Mouse (Mus musculus): Measurements from ENCODE around the gene Nccrp1. TPM values are rescaled to one million over a fixed set of nuclear protein-coding genes. Genes with fewer than 3 reads are reported as not detected.
A peak's percentile ranks its signal among the peaks of the same experiment; 100 is the strongest.
"Not testable (repeated sequence)": the region's sequence is repeated elsewhere in the genome, so short reads cannot be mapped to it uniquely, and the experiment has no call there.

Gene Nccrp1
- polyA plus RNA-seq, 1 experiment from 2014 or later, result not detected

GRCm38 (mm10) chr7:28547628-28548027, 574 bp upstream of the Nccrp1 start:
- Histone ChIP-seq H3K36me3 (no peaks in the 10 kb centered on the region), H3K9ac (no peak overlapping the region), H3K27ac (no peak overlapping the region), H3K4me2 (no peak overlapping the region), H3K4me3 (replicated peaks) (no peak overlapping the region), H3K4me1 (replicated peaks) (peaks cover 6% of the 10 kb centered on the region), H3K27me3 (peaks cover 52% of the 10 kb centered on the region), H3K9me3 (replicated peaks) (no peaks in the 10 kb centered on the region)
- ATAC-seq (ENCODE audit: low read depth) (no peak; the same call in 1 of the 2 replicates), DNase-seq (no peak)
- WGBS (ENCODE audit: insufficient replicate concordance), result 18% methylated on average over 7 of the region's 7 CpGs

GRCm38 (mm10) chr7:28546649-28547048, 405 bp downstream of the Nccrp1 start:
- H3K9me3 ChIP-seq (replicated peaks), result no peaks in the 10 kb centered on the region
- H3K27ac ChIP-seq, result no peak overlapping the region
- 0 out of 2 replicates have a peak overlapping the region, but pooled peaks have one; percentile 6 for H3K4me3 ChIP-seq (replicated peaks)
- H3K27me3 ChIP-seq, result peaks cover 52% of the 10 kb centered on the region
- no peak overlapping the region for H3K9ac ChIP-seq
- H3K4me1 ChIP-seq (replicated peaks), result peaks cover 6% of the 10 kb centered on the region
- H3K4me2 ChIP-seq, result peak overlapping the region; percentile 35
- 4% methylated on average over 22 of the region's 22 CpGs for WGBS (ENCODE audit: insufficient replicate concordance)
- no peaks in the 10 kb centered on the region for H3K36me3 ChIP-seq
- ATAC-seq (ENCODE audit: low read depth) (no peak), DNase-seq (no peak)

- no peak overlapping the region for H3K4me3 ChIP-seq (replicated peaks)
- H3K4me1 ChIP-seq (replicated peaks), result peaks cover 6% of the 10 kb centered on the region
- no peak for DNase-seq
- no peak overlapping the region for H3K9ac ChIP-seq
- H3K4me2 ChIP-seq, result no peak overlapping the region
- no peak overlapping the region for H3K27ac ChIP-seq
- H3K36me3 ChIP-seq, result no peaks in the 10 kb centered on the region
- no peak for ATAC-seq (ENCODE audit: low read depth)
- H3K9me3 ChIP-seq (replicated peaks), result no peaks in the 10 kb centered on the region
- WGBS (ENCODE audit: insufficient replicate concordance), result 57% methylated on average over 7 of the region's 7 CpGs
- H3K27me3 ChIP-seq, result peaks cover 52% of the 10 kb centered on the region
Observed at GRCm38 (mm10) chr7:28545891-28546210, 1.2 kb downstream of the Nccrp1 start.

GRCm38 (mm10) chr7:28545048-28545890, 1.8 kb downstream of the Nccrp1 start:
- H3K27me3 ChIP-seq, result peaks cover 52% of the 10 kb centered on the region
- no peak overlapping the region for H3K9ac ChIP-seq
- H3K4me1 ChIP-seq (replicated peaks), result peaks cover 6% of the 10 kb centered on the region
- ATAC-seq (ENCODE audit: low read depth) (0 out of 2 replicates have a peak, but pooled peaks have one; percentile 26), DNase-seq (no peak)
- 22% methylated on average over 14 of the region's 14 CpGs for WGBS (ENCODE audit: insufficient replicate concordance)
- H3K27ac ChIP-seq, result no peak overlapping the region
- H3K4me3 ChIP-seq (replicated peaks), result no peak overlapping the region
- no peak overlapping the region for H3K4me2 ChIP-seq
- no peaks in the 10 kb centered on the region for H3K9me3 ChIP-seq (replicated peaks)
- no peaks in the 10 kb centered on the region for H3K36me3 ChIP-seq

DNA sequence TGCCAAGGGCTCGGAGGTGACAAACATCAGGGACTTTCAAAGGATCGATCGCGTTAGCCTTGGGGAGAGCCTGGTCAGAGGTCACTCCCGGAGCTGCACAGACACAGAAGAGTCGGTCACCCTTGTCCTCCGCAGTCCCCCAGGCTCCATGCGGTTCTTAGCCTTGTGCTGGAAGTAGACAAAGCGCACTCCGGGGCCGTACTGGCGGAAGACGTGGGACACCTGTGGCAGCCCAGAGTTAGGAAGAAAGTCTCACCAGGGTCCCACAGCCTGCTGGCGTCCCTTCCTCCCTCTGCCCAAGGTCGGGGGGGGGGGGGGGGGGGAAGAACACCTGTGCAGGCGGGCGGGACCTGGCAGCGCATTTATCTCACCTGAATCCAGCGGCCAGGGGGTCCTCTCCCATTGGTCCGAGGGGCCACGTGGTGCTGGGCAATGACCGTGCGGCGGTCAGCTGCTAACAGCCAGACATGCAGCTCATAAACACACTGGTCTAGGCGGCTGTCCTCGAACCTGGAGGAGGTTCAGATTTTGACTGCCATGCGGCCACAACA, 2.9 kb downstream of the Nccrp1 start:
- Histone ChIP-seq H3K27ac (no peak overlapping the region), H3K4me2 (peak overlapping the region; percentile 41), H3K36me3 (no peaks in the 10 kb centered on the region), H3K4me3 (replicated peaks) (0 out of 2 replicates have a peak overlapping the region, but pooled peaks have one; percentile 10), H3K27me3 (peaks cover 52% of the 10 kb centered on the region), H3K4me1 (replicated peaks) (peaks cover 6% of the 10 kb centered on the region), H3K9ac (no peak overlapping the region), H3K9me3 (replicated peaks) (no peaks in the 10 kb centered on the region)
- WGBS (ENCODE audit: insufficient replicate concordance), result 20% methylated on average over 25 of the region's 27 CpGs
- DNase-seq (no peak), ATAC-seq (ENCODE audit: low read depth) (0 out of 2 replicates have a peak, but pooled peaks have one; percentile 22)

- Histone ChIP-seq H3K27me3 (peaks cover 23% of the 10 kb centered on the region), H3K9ac (no peak within 1 kb of the TSS), H3K36me3 (no peaks in the 10 kb centered on the region), H3K4me2 (no peak within 1 kb of the TSS), H3K4me3 (replicated peaks) (no peak within 1 kb of the TSS), H3K27ac (no peak within 1 kb of the TSS), H3K4me1 (replicated peaks) (no peaks in the 10 kb centered on the region), H3K9me3 (replicated peaks) (no peaks in the 10 kb centered on the region)
- 51% methylated on average over 4 of the region's 4 CpGs for WGBS (ENCODE audit: insufficient replicate concordance)
- DNase-seq (no peak), ATAC-seq (ENCODE audit: low read depth) (no peak)
Observed at GRCm38 (mm10) chr7:28540526-28540925, 6.5 kb downstream of the Nccrp1 start, which contains the start of gene Sycn. Gene Sycn (plus strand): TSS chr7:28540885.

- H3K4me1 ChIP-seq (replicated peaks); DNase-seq; H3K36me3 ChIP-seq; H3K27me3 ChIP-seq; H3K4me2 ChIP-seq; H3K9ac ChIP-seq; ATAC-seq (ENCODE audit: low read depth); H3K4me3 ChIP-seq (replicated peaks); H3K27ac ChIP-seq; H3K9me3 ChIP-seq (replicated peaks): not testable (repeated sequence)
- 65% methylated on average over 6 of the region's 6 CpGs for WGBS (ENCODE audit: insufficient replicate concordance)
Observed at GRCm38 (mm10) chr7:28538886-28539285, 8.2 kb downstream of the Nccrp1 start.

DNA sequence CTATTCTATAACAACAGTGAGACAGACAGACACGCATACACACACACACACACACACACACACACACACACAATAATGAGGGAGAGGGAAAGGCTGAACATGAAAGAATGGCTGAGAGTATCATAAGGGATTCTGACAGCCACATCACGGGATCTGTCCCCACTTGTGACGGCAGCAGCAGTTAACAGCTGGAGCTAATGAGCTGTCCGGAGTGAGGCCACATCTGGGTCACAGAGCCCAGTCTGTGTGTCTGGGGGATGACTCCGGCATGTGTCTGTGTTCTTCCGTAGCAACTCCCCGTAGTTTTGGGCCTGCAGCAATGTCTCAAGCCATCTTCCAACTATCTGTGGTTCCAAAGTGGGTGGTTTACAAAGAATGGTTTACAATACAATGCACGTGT, 15.0 kb downstream of the Nccrp1 start:
- H3K36me3 ChIP-seq, result no peaks in the 10 kb centered on the region
- no peaks in the 10 kb centered on the region for H3K27me3 ChIP-seq
- peaks cover 9% of the 10 kb centered on the region; the same call in 1 of the 2 replicates for H3K4me1 ChIP-seq (replicated peaks)
- no peak overlapping the region for H3K4me2 ChIP-seq
- ATAC-seq (ENCODE audit: low read depth) (no peak), DNase-seq (no peak)
- H3K9me3 ChIP-seq (replicated peaks), result no peaks in the 10 kb centered on the region
- WGBS (ENCODE audit: insufficient replicate concordance), result 75% methylated on average over 8 of the region's 8 CpGs
- H3K9ac ChIP-seq, result no peak overlapping the region
- H3K4me3 ChIP-seq (replicated peaks), result no peak overlapping the region
- no peak overlapping the region for H3K27ac ChIP-seq

DNA sequence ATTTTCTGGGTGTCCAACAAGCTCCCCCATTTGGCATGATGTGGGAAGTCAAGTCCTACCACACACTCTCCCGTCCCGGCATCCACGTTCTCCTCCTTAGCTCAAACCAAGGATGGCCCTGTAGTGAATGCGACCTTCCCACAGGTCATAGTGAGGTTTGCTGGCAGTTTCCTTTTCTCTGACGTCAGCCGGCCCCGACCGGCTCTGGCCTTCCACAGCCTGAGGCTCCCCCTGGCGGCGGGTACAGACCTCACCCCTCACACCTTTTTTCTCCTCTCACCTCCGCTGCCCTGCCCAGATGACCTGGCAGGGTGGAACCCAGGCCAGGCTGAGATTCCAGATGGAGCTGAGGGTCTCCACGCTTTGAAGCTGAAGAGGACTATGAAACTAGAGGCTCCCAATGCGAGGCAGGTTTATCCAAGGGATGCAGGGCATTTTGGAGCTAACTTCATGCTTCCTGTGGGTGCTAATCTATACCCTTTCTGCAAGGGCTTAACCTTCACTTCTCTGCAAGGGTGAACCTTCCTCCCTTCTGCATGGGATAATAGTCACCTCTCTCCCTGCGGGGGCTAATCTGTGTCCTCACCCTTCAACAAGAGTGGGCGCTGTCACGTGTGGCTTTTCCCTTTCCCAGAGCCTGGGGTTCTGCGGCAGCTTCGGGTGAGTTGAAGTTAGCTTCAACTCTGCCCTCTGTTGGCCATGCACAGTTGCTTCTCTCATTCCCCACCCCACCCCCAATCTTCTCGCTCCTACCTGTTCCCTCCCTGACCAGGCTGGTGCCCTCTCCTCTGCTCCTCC, 18.9 kb downstream of the Nccrp1 start:
- H3K27ac ChIP-seq, result no peak overlapping the region
- H3K4me2 ChIP-seq, result peak overlapping the region; percentile 0; the same call in 1 of the 2 replicates
- no peak overlapping the region for H3K4me3 ChIP-seq (replicated peaks)
- peak; percentile 60; the same call in 1 of the 2 replicates for ATAC-seq (ENCODE audit: low read depth)
- H3K4me1 ChIP-seq (replicated peaks), result peaks cover 9% of the 10 kb centered on the region; the same call in 1 of the 2 replicates
- 4% methylated on average over 19 of the region's 19 CpGs for WGBS (ENCODE audit: insufficient replicate concordance)
- H3K36me3 ChIP-seq, result no peaks in the 10 kb centered on the region
- DNase-seq, result peak; percentile 60
- H3K9ac ChIP-seq, result no peak overlapping the region
- H3K9me3 ChIP-seq (replicated peaks), result no peaks in the 10 kb centered on the region
- no peaks in the 10 kb centered on the region for H3K27me3 ChIP-seq

GRCm38 (mm10) chr7:28522536-28522935, 24.5 kb downstream of the Nccrp1 start, which contains the start of gene Ifnl3:
Gene Ifnl3 (plus strand): TSS chr7:28522836.
- H3K4me3 ChIP-seq (replicated peaks); H3K4me1 ChIP-seq (replicated peaks); H3K9me3 ChIP-seq (replicated peaks); H3K9ac ChIP-seq; H3K4me2 ChIP-seq; H3K27me3 ChIP-seq; ATAC-seq (ENCODE audit: low read depth); H3K27ac ChIP-seq; H3K36me3 ChIP-seq; DNase-seq: not testable (repeated sequence)
- 55% methylated on average over 5 of the region's 6 CpGs for WGBS (ENCODE audit: insufficient replicate concordance)

GRCm38 (mm10) chr7:28511441-28511840, 35.6 kb downstream of the Nccrp1 start:
- Histone ChIP-seq H3K27ac (no peak overlapping the region), H3K4me1 (replicated peaks) (no peaks in the 10 kb centered on the region), H3K4me2 (no peak overlapping the region), H3K9me3 (replicated peaks) (no peaks in the 10 kb centered on the region), H3K9ac (no peak overlapping the region), H3K27me3 (no peaks in the 10 kb centered on the region), H3K36me3 (no peaks in the 10 kb centered on the region), H3K4me3 (replicated peaks) (no peak overlapping the region)
- DNase-seq (no peak), ATAC-seq (ENCODE audit: low read depth) (no peak)
- 58% methylated on average over 8 of the region's 8 CpGs for WGBS (ENCODE audit: insufficient replicate concordance)

Measured in liver, embryonic 13.5 days (tissue).